Mouse (Mus musculus): ENCODE measurements around the gene Dync1i2. TPM values are rescaled to one million over a fixed set of nuclear protein-coding genes. Genes with fewer than 3 reads are reported as not detected.

Dync1i2 gene
- total RNA-seq, 4 experiments from 2014 or later, result 90.8 to 98.5 (median 95.7) TPM

Other genes with a start within 250 kb of the Dync1i2 start
- gene Dcaf17, start 156.4 kb upstream of the Dync1i2 start, total RNA-seq (2022), result 10 to 100 TPM; 11.2 to 14.7 (median 13.7) TPM
- gene Mettl8, start 156.1 kb upstream of the Dync1i2 start, total RNA-seq (2022), result 10 to 100 TPM; 15.0 to 19.3 (median 17.1) TPM
- gene Cybrd1, start 93.8 kb upstream of the Dync1i2 start, total RNA-seq (2022), result 1 to 10 TPM in 2 of 4 experiments, under 1 TPM in 2; 0.73 to 1.2 (median 0.94) TPM
- gene Slc25a12, start 156.0 kb downstream of the Dync1i2 start, total RNA-seq (2022), result 100 to 1,000 TPM in 3 of 4 experiments, 10 to 100 TPM in 1; 95.3 to 120 (median 107) TPM
- gene Hat1, start 177.3 kb downstream of the Dync1i2 start, total RNA-seq (2022), result 10 to 100 TPM; 26.5 to 31.3 (median 28.3) TPM
- gene Metap1d, start 241.6 kb downstream of the Dync1i2 start, total RNA-seq (2022), result 10 to 100 TPM; 29.7 to 44.5 (median 37.1) TPM

Measured in adrenal gland, adult 8-10 months (tissue).